Mouse (Mus musculus): ENCODE data around the gene Set.

Set gene

DNA sequence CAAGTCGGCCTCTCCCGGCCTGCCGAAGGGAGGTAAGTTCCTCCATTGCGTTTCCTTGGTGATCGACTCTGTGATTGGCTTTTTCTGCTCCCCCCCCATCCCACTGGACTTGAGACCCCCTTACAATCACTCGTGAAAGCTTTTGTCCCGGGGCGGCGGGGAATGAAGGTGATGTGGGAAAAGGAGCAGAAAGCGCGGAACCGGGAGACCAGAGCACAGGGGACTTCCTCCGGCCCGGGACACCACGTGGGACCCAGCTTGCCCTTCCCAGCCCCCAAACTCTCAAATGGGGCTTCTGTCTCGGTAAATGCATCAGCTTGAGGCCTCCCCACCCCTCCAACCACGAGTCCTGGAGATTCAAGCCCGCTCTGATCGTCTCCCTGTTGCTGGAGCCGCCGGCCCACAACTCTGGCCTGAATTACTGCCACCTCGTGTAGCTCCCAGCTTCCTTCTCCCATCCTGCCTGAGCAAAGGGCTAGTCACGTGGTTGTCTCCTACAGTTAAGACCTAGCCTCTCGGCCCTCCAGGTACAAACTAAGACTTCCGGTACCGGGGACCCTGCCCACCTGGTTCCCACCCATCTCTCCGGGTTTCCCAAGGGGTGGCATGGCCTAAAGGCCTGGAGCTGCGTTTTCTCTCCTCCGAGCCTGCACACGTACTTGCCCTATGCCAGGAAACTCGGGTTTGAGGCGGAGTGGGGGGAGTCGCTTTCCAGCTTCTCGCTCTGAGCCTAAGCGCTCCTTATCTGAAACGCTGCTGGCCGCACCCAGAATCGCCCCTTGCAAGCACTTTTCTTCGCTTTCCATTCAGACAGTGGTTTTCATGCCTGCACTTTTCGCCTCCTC, 5.3 kb downstream of the Set start:
- peak; percentile 81 for DNase-seq

DNA sequence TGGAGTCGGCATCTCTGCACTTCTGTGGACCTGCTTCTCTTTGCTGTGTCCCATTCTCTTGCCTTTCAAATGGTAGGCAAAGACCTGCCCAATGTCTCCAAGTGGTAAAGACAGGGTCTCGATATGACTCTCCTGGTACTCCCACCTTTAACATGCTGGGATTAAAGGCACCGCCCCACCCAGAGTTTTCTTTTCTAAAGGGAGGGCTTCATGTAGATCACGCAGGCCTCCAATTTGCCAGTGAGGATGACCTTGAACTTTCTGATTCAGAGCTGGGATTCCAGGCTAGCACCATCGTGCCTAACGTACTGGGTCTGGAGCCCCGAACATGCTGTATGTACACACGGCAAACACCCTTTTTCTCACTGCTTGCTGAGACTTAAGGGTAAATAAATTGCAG, 6.1 kb downstream of the Set start:
- DNase-seq, result no peak

DNA sequence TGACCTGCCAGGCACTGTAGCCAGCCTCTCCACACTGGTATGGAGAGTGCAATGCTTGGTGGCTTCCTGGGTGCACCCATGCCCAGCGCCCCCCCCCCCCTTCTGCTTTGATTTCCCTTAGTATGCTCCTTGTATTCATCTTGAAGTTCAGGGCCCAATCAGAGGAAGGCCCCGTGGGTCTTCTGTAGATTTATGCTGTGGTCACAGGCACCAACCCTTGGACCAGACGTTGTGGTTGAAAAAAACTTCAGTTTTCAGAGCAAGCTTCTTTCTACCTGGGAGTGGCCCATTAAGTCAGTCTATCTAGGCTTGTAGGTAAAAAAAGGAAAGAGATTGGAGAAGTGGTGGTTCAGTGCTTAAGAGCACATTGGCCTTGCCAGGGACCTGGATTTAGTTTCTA, 6.6 kb downstream of the Set start:
- DNase-seq, result no peak

DNA sequence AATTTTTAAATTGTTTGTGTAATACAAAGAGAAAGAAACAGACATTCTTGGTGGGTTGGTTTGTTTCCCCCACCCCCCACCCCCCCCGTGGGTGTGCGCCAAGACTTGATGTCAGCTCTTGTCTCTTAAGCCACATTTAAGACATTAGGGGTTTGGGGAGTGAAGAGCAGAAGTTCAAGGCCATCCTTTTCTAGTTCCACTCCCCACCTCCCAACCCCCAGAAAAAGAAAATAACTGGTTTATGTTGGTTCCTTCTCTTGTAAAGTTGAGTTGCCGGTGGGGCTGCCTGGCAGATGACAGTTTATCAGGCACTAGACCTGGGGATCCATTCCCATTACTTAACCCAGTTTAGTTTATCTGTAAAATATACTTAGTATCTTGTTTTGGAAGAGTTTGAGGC, 7.1 kb downstream of the Set start:
- no peak for DNase-seq

DNA sequence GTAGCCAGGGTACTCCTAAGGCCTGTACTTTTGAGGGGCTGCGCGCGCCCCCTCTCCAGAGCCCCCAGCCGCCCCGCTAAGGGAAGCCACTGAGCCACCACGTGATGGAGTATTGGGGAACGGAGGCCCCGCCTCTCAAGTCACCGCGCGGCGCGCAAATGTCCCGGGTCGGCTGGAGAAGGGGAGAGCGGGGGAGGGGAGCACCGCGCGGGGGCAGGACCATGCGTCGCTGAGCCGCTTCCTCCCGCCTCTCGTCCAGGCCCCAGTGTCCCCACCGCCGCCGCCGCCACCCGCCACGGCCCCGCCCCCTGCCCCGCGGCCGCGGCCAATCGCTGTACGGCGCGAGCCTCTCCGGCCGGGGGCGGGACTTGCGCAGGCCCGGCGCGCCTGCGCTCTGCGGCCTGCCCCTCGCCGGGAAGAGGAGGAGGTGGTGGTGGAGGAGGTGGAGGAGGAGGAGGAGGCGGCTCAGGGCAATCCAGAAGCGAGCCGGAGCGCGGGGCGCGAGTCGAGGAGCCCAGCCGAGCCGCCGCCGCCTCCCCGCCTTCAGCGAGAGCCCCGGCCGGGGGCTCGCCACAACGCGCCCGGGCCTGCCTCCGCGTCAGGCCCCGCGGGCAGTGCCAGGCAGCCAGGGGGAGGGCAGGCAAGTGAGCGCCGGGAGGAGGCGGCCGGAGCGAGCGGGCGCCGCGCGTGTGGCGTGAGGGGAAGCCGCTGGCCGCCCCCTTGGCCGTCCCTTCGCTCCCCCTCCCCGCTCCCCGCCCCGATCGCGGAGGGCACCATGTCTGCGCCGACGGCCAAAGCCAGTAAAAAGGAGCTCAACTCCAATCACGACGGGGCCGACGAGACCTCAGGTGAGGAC, 9.1 kb downstream of the Set start:
- DNase-seq, result peak; percentile 98

DNA sequence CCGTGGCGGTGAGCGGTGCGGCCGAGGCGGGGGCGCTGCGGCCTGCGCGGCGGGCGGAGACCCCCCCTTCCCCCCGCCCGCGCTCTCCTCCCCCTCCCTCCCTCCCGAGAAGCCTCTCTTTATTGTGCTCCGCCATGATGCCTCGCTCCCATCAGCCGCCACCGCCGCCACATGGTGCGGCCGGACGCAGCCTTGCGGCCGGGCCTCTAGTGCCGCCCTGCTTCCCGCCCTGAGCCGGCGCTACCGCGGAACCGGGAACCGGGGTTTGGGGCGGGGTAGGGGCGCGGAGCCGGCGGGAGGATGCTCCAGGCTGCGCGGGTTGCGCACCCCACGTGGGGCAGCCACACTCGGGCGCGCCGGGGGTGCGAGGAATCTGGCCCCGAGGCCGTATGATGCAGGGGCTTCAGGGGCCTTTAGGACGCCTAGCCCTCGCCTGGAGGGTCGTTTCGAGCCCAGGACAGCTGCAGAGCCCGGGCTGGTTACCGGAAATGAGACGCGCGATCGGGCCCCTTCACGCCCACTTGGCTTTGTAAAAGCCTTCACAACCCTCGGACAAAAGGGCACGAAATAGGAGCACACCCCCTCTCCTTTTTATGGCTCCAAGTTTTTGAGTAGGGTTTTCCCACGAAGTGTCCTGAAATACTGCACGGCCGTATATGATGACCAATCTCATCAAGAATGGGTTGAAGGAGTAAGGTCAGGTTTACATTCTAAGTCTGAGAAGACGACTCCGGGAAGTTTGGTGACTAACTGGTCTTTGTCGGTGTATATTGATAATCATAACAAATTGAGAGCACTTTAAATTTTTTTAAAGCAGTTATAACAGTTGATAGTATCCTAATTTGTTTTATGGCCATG, 10.1 kb downstream of the Set start:
- DNase-seq, result peak; percentile 56

DNA sequence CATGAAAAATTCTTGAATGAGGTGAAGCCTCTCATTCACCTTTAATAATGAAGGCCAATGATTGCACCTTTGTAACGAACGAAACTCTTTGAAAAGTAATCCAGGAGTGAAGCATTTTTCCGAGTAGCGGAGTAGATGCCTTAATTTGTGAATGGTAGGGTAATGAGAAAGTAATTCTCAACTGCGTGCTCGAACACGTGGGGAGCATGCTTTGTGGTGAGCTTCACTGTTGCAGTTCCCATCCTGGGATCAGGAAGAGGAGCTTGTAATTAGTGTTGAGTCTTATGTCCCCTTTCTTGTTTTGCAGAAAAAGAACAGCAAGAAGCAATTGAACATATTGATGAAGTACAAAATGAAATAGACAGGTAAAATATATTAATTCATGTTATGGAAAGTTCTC, 10.8 kb downstream of the Set start:
- DNase-seq, result no peak

DNA sequence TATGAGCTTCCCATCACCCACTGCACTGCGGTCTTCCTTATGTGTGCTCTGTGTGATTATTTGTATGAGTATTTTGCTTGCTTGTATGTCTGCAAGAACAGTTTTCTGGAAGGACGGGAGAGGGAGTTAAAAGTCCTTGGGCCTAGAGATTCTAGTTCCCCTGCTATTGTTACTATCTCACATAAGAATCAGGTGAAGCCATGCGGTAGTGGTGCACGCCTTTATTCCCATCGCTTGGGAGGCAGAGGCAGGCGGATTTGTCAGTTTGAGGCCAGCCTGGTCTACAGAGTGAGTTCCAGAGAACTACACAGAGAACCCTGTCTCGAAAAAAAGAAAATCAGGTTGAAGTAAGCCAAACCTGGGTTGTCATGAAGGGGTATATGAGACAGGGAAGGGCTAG, 15.7 kb downstream of the Set start:
- DNase-seq, result no peak

DNA sequence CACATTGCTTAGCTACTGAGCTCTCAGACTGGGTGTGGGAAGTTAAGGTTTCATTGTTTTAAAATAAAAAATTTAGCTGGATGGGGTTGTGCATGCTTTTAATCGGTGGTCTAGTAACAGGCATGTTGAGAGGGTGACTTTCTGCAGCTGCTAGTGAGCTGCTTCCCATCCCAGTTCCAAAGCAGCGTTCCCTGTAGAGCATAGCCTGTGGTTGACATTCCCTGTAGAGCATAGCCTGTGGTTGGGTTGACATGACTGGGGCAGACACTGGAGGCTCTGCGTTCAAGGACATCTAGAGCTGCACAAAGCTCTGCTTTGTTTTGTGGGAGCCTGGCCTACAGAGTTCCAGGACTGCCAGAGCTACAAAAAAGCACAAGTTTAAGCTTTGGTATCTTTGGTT, 16.1 kb downstream of the Set start:
- DNase-seq, result no peak

DNA sequence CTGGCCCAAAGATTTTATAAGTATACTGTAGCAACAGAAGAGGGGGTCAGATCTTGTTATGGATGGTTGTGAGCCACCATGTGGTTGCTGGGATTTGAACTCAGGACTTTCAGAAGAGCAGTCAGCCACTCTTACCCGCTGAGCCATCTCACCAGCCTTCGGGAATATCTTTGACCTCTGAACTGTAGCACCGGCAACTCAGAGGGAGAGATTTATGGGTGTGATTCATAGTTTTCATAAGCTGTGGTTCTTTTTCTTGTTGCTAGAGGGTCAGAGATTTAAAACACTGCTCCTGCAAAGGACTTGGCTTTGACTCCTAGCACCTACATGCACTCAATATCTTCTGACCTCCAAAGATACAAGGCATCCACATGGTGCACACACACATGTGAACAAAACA, 18.4 kb downstream of the Set start:
- DNase-seq, result no peak

DNA sequence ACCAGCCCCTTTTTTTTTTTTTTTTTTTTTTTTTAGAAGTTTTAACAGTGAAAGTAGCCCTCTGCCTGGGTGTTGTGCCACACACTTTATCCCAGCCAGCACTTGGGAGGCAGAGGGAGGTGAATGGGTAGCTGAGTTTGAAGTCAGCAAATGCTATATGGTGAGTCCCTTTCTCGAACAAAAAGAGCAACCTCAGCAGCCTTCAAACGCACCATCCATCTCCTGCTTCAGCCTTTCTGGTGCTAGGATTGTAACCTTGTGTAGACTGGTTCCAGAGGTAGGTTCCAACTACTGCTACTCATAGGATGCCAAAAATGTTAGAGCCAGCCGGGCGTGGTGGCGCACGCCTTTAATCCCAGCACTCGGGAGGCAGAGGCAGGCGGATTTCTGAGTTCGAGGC, 19.3 kb downstream of the Set start:
- no peak for DNase-seq

DNA sequence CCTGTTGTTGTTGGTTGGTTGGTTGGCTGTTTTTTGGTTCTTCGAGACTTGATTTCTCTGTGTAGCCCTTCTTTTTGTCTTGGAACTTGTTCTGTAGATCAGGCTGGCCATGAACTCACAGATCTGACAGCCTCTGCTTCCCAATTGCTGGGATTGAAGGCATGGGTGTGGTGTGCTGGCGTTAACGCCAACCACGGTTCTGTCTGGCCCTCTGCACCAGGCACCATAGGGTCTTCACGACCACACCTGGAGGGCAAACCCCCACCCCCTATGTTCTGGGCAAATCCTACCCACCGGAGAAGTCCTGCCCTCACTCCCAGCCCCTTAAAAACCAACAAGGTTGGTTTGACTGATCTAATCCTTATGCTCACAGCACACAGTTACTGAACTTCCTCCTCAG, 19.8 kb downstream of the Set start:
- DNase-seq, result no peak

DNA sequence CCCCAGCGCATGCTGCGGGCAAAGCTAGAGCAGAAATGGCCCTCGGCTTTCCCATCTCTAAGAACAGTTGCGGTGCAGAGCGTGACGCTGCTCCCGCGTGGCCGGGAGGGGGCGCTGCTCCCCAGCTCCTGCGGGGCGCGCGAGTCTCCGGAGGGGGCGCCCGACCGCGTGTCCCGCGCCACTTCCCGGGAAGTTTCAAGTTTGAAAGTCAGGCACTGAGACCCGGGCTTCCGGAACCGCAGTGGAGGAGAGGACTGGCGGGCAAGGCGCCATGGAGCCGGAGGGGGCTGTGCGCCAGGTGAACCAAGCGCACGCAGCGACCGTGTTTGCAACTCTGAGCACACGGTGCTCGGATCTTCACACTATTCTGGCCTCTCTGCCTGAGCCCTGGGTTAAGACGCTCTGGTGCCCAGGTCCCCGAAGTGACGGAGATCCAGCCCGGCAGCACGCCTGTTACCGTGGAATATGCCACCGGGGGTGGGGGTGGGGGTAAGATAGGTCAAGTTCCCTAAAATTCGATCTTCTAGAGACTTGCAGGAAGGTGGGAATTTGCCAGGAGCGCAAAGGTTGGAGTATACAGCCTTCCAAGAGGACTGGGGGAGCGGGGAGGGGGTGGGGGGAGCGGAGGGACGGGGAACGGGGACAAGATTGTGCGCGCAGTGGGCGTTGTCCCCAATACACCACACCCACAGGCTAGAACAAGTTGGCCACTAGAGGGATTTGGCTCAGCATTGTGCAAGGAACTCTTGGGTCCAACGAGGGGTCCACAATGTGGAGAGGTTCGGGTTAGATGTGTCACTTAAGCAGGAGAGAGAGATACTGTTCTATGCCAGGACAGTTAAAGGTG, 20.5 kb downstream of the Set start, which contains the start of gene Pkn3:
Gene Pkn3 (plus strand): TSS at position 183 of the 847 bp plus-strand sequence.
- peak; percentile 92 for DNase-seq

DNA sequence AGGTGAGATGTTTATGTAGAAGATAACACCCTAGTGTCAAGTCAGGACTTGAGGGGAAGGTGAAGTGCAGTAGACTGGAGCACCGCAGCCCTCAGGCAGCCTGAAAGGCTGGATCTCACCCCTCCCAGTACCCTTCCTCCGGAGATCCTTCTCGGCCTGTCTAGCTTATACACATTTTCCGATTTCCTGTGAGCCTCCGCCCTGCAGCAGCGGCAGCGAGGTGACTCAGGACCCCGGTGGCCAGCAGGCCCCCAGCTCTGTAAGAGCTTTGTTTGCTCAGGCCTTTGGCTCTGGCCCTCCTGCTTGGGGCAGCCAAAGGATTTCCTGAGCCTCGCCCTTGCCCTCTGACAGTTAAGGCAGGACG, 21.2 kb downstream of the Set start:
- peak; percentile 50 for DNase-seq

DNA sequence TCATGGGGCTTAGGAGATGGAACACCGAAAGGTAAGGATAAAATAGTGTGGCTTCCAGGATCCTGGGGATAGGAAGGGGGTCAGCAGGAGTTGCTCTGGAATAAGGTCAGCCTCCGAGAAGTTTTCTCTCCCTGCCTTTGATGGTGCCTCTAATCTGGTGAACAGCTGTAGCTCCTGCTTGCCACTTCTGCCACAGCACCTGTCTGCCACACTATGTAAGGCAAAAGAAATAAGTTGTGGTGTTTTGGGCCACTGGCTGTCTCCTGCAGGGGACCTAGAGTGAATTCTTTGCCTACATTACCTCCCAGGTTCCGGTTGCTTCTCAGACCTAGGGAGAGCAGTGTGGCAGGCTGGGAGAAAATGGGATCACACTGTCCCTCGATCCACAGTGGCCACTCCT, 21.6 kb downstream of the Set start:
- DNase-seq, result no peak

DNA sequence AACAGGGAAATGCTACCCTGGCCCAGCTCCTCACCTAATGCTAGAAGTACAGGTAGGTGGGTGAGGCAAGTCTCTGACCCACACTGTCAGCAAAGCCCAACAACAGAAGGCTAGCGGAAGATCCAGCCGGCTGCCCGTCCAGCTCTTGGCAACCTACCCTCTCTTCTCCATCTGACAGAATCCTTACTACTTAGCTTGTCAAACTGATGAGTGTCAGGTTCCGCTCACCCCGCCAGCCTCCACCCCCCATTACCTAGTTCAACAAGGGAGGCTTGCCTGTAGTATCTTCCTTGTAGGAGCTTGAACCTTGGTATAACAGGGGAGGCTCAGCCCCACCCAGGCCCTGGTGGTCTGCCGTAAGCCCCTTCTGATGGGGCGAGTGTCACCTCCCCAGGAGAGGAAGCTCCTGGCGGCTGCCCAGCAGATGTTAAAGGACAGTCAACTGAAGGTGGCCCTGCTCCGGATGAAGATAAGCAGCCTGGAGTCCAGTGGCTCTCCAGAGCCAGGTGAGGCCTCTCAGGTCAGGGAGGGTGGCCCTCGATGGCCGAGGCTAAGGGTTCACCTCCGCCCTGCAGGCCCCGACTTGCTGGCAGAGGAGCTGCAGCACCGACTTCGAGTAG, 23.1 kb downstream of the Set start:
- no peak for DNase-seq

DNA sequence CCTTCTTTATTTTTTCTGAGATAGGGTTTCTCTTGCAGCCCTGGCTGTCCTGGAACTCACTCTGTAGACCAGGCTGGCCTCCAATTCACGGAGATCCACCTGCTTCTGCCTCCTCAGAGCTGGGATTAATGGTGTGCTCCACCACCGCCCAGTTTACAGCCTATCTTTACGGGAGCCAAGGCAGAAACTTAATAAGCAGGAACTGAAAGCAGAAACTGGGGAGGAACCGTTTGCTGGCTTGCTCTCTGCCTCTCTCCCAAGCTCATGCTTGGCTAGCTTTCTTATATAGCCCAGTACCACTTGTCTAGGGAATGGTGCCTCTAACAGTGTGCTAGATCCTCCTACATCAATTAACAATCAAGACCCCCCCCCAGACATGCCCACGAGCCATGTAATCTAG, 26.9 kb downstream of the Set start:
- DNase-seq, result no peak

DNA sequence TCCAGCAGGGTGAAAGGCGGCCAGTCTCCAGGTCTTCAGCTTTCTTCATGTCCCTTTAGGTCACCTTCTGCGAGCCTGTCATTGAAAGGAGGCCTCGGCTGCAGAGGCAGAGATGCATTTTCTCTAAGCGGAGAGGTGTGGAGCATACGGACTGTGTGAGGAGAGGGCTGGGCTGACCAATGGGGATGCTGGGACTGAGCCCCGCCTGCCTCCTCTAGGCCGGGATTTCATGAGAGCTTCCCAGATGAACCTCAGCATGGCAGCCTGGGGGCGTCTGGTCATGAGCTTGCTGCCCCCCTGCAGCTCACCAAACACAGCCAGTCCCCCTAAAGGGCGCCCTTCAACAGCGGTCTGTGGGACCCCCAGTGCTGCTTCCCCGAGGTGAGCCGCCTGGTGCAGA, 27.5 kb downstream of the Set start:
- DNase-seq, result no peak

DNA sequence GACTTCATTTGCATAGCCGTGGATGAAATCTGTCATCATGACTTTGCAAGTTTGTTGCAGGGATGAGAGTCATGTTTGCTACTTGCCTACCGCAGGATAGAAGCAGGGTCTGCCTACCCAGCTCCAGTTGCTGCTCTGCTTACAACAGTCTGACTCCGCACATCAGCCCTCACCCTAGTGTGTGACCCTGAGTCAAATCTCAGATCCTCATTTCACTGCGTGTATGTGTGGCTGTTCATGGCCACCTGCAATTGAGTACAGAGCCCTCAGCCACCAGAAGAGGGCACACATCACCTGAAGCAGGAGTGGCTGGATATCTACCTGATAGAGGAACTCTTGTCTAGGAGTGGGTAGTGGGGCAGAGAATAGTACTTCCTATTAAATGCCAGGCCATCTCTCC, 30.1 kb downstream of the Set start:
- no peak for DNase-seq

DNA sequence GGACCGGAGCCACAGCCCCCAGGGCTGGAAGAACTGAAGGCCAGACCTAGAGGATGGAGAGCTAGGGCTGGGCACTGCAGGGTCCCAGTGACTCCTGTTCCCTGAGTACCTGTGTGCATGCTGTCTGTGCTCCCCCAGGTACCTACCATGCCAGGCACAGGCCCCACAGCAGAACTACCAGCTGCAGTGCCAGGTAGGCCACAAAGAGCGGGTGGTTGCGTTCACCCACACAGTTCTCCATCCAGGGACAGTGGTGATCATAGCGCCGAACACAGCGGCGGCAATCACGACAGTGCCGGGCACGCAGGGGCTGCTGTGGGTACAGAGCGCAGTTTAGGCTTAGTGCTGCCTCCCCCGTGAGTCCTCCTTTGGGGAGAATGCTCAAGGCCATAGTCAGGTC, 34.3 kb downstream of the Set start:
- DNase-seq, result no peak

DNA sequence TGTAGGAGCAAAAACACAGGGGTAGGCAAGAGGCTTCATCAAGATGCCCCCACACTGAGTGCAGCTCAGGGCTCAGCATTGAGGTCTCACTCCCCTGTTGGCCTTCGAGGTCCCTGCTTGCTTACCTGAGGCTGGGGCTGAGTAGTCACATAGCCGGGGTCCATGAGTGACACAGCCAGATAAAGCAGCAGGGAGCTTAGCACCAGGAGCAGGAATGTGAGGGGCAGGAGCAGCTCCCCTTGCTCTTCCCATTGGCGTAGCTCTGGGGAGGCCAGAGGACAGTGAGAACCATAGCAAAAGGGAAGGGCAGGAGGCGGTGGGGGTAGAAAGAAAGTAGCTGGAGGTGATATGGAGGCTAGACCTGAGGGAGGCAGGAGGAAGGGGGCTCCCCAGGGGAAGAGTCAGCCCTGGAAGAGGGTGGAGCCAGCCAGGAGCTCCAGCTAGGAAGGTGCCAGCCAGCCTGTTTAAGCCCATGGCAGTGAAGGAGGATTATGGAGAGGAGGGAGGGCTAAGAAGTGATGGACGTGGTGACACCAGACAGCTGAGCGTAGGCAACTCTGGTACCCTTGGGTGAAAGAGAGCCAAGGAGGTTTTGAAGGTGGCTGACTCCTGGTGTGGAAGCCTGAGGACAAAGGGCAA, 35.2 kb downstream of the Set start:
- DNase-seq, result no peak
